Mouse (Mus musculus) CH12.LX (cell line): ENCODE measurements around the gene Ttll5. TPM values are rescaled to one million over a fixed set of nuclear protein-coding genes. Genes with fewer than 3 reads are reported as not detected.

Source experiments
- DNase-seq: peaks from one replicate; pipeline ENCODE4 v3.0.0-alpha.2; 2013; ENCODE audit errors: extremely low read depth
- H3K27ac ChIP-seq: 2 replicates; pipeline ENCODE4 v1.5.1; 2012; ENCODE audit warnings: low read depth, mild to moderate bottlenecking, control low read depth, moderate library complexity; ENCODE audit not compliant: insufficient read depth
- H3K27me3 ChIP-seq: replicated peaks from 2 replicates; pipeline ENCODE3; 2012; ENCODE audit warnings: inconsistent platforms
- H3K36me3 ChIP-seq, 2 experiments: replicated peaks in 1 of 2; 2 replicates each; pipeline versions ENCODE3 to v1.6.1; 2012; ENCODE audit warnings: inconsistent platforms in 1 of 2, low read length in 1 of 2, mild to moderate bottlenecking in 1 of 2, mixed read lengths in 1 of 2, moderate library complexity in 1 of 2; ENCODE audit not compliant: control insufficient read depth in 1 of 2, insufficient read depth in 1 of 2
- H3K4me1 ChIP-seq, 2 experiments: 2 replicates each; pipeline ENCODE4 v1.6.1; 2012; ENCODE audit warnings: inconsistent platforms in 1 of 2, moderate library complexity in 1 of 2; ENCODE audit not compliant: insufficient read depth in 2 of 2, control insufficient read depth in 1 of 2
- H3K4me2 ChIP-seq: 2 replicates; pipeline ENCODE4 v1.6.1; 2012; ENCODE audit warnings: low read depth, mild to moderate bottlenecking, control low read depth; ENCODE audit not compliant: poor library complexity, insufficient read depth, severe bottlenecking
- H3K4me3 ChIP-seq, 3 experiments: fragments of 150-350 bp in 1 of 3; sonication (generic) in 1 of 3; replicated peaks in 1 of 3; 2 replicates each; pipeline versions ENCODE3 to v1.5.1; 2011 to 2012; ENCODE audit warnings: low read depth in 2 of 3, low read length in 2 of 3, mild to moderate bottlenecking in 2 of 3, moderate library complexity in 2 of 3, control low read depth in 1 of 3, improper control_type of control experiment in 1 of 3, inconsistent platforms in 1 of 3, mixed read lengths in 1 of 3; ENCODE audit not compliant: poor library complexity in 1 of 3
- H3K79me2 ChIP-seq: replicated peaks from 2 replicates; pipeline ENCODE4 v1.6.1; 2012; ENCODE audit warnings: mild to moderate bottlenecking, moderate library complexity; ENCODE audit not compliant: control insufficient read depth, poor library complexity, insufficient read depth, severe bottlenecking; ENCODE audit errors: extremely low read depth
- H3K9ac ChIP-seq: 2 replicates; pipeline ENCODE4 v1.6.1; 2012; ENCODE audit warnings: low read depth, mild to moderate bottlenecking, control low read depth, moderate library complexity; ENCODE audit not compliant: insufficient read depth
- H3K9me3 ChIP-seq: replicated peaks from 2 replicates; pipeline ENCODE3; 2012; ENCODE audit warnings: low read length, inconsistent platforms, mixed read lengths
- CTCF ChIP-seq, 2 experiments: IDR thresholded peaks in 1 of 2; conservative IDR thresholded peaks in 1 of 2; 2 replicates each; pipeline ENCODE4 v1.5.1; 2011 to 2012; ENCODE audit warnings: low read depth in 2 of 2, low read length in 2 of 2, improper control_type of control experiment in 1 of 2, inconsistent platforms in 1 of 2, mild to moderate bottlenecking in 1 of 2, moderate library complexity in 1 of 2
- ELF1 ChIP-seq: IDR thresholded peaks from 2 replicates; pipeline ENCODE4 v1.6.1; 2014; ENCODE audit warnings: low read depth, mild to moderate bottlenecking, inconsistent platforms, low read length, improper control_type of control experiment
- EP300 ChIP-seq: IDR thresholded peaks from 2 replicates; pipeline ENCODE4 v1.6.1; 2011; ENCODE audit warnings: low read length, improper control_type of control experiment
- ETS1 ChIP-seq: conservative IDR thresholded peaks from 2 replicates; pipeline ENCODE4 v1.6.1; 2012; ENCODE audit warnings: low read depth, mild to moderate bottlenecking, inconsistent platforms, low read length, improper control_type of control experiment, moderate library complexity
- IRF4 ChIP-seq: IDR thresholded peaks from 2 replicates; pipeline ENCODE4 v1.6.1; 2014; ENCODE audit warnings: low read depth, mild to moderate bottlenecking, inconsistent platforms, low read length, improper control_type of control experiment
- JUN ChIP-seq: IDR thresholded peaks from 2 replicates; pipeline ENCODE4 v1.6.1; 2011; ENCODE audit warnings: low read depth, mild to moderate bottlenecking, low read length, improper control_type of control experiment, moderate library complexity; ENCODE audit not compliant: insufficient read depth
- JUND ChIP-seq: conservative IDR thresholded peaks from 2 replicates; pipeline ENCODE4 v1.6.1; 2011; ENCODE audit warnings: low read depth, low read length, improper control_type of control experiment
- KAT2A ChIP-seq: IDR thresholded peaks from 2 replicates; pipeline ENCODE4 v1.6.1; 2012; ENCODE audit warnings: low read length, improper control_type of control experiment, inconsistent platforms; ENCODE audit not compliant: insufficient replicate concordance
- MAFK ChIP-seq: IDR thresholded peaks from 2 replicates; pipeline ENCODE4 v1.6.1; 2011; ENCODE audit warnings: low read length, improper control_type of control experiment; ENCODE audit not compliant: insufficient replicate concordance
- MAZ ChIP-seq: IDR thresholded peaks from 2 replicates; pipeline ENCODE4 v1.6.1; 2012; ENCODE audit warnings: low read depth, mild to moderate bottlenecking, inconsistent platforms, low read length, improper control_type of control experiment, moderate library complexity
- MEF2A ChIP-seq: IDR thresholded peaks from 2 replicates; pipeline ENCODE4 v1.6.1; 2014; ENCODE audit warnings: low read depth, mild to moderate bottlenecking, inconsistent platforms, low read length, improper control_type of control experiment, borderline replicate concordance
- MXI1 ChIP-seq: IDR thresholded peaks from 2 replicates; pipeline ENCODE4 v1.6.1; 2011; ENCODE audit warnings: mild to moderate bottlenecking, low read depth, low read length, improper control_type of control experiment
- MYC ChIP-seq: IDR thresholded peaks from 2 replicates; pipeline ENCODE4 v1.6.1; 2011; ENCODE audit warnings: low read depth, mild to moderate bottlenecking, improper control_type of control experiment, low read length
- NELFE ChIP-seq: IDR thresholded peaks from 2 replicates; pipeline ENCODE4 v1.6.1; 2011; ENCODE audit warnings: low read depth, low read length, improper control_type of control experiment
- NRF1 ChIP-seq: IDR thresholded peaks from 2 replicates; pipeline ENCODE4 v1.6.1; 2014; ENCODE audit warnings: low read depth, mild to moderate bottlenecking, inconsistent platforms, low read length, improper control_type of control experiment, moderate library complexity
- POLR2A ChIP-seq: IDR thresholded peaks from 2 replicates; pipeline ENCODE4 v1.6.1; 2011; ENCODE audit warnings: low read depth, mild to moderate bottlenecking, improper control_type of control experiment, low read length
- POLR2AphosphoS2 ChIP-seq: IDR thresholded peaks from 2 replicates; pipeline ENCODE4 v1.6.1; 2011; ENCODE audit warnings: low read depth, low read length, improper control_type of control experiment
- SIN3A ChIP-seq: IDR thresholded peaks from 2 replicates; pipeline ENCODE4 v1.6.1; 2012; ENCODE audit warnings: low read length, improper control_type of control experiment, inconsistent platforms
- TBP ChIP-seq: conservative IDR thresholded peaks from 2 replicates; pipeline ENCODE4 v1.6.1; 2011; ENCODE audit warnings: low read depth, low read length, improper control_type of control experiment
- USF1 ChIP-seq: IDR thresholded peaks from 2 replicates; pipeline ENCODE4 v1.6.1; 2014; ENCODE audit warnings: low read depth, mild to moderate bottlenecking, inconsistent platforms, low read length, improper control_type of control experiment
- ZC3H11A ChIP-seq: IDR thresholded peaks from 2 replicates; pipeline ENCODE4 v1.6.1; 2012; ENCODE audit warnings: low read depth, mild to moderate bottlenecking, inconsistent platforms, low read length, improper control_type of control experiment
- ZKSCAN1 ChIP-seq: IDR thresholded peaks from 2 replicates; pipeline ENCODE4 v1.6.1; 2012; ENCODE audit warnings: low read depth, inconsistent platforms, low read length, improper control_type of control experiment, borderline replicate concordance
- ZMIZ1 ChIP-seq: IDR thresholded peaks from 2 replicates; pipeline ENCODE4 v1.6.1; 2012; ENCODE audit warnings: low read depth, mild to moderate bottlenecking, inconsistent platforms, low read length, improper control_type of control experiment
- dilution Hi-C: fragments of 300-500 bp; cut with MboI; formaldehyde crosslinking; loops from 2 replicates; pipeline ENCODE4 v1.14.3; 2020; ENCODE audit warnings: low sequenced_read_pairs; ENCODE audit not compliant: extremely low pct_unique_long_range_greater_than_20kb, extremely low pct_ligation_motif_present
- in situ Hi-C: fragments of 300-500 bp; cut with MboI; formaldehyde crosslinking; loops from 3 replicates; pipeline ENCODE4 v1.14.3; 2019; ENCODE audit warnings: low sequenced_read_pairs, low pct_ligation_motif_present, low pct_unique_long_range_greater_than_20kb, mixed read lengths
- polyA plus RNA-seq: library from polyadenylated mRNA; unstranded; fragments of >175 nt; gene quantifications from 2 replicates; pipeline ENCODE4 v1.2.1, GENCODE M21; 2012; ENCODE audit warnings: low read depth; ENCODE audit not compliant: insufficient read length
- total RNA-seq, 2 experiments: library from RNA; depleted of rRNA; stranded (reverse); fragments of 300-350 nt in 1 of 2; fragments of >200 nt in 1 of 2; gene quantifications; 2 replicates each; pipeline ENCODE4 v1.2.3; 2012 to 2014

The Ttll5 gene
- total and polyA plus RNA-seq, 3 experiments = 5.7 to 14.0 (median 8.7) TPM

DNA sequence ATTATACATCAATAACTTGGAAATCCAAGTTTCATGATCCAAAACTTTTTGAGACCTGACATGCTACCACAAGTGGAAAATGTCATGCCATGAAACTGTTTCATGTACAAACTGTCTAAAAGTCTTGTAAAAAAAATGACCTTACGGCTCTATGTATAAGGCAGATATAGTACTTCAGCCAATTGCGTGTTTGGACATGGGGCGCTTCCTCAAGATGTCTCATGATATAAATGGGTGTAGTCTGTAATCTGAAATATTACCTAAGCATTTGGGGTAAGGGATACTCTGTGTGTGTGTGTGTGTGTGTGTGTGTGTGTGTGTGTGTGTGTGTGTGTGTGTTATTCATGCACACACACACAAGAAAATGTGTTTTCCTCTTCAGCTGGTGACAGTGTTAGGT is 180.2 kb downstream of the Ttll5 start:
- dilution Hi-C loops (no loop called here), in situ Hi-C loops (no loop called here)
- no peak overlapping the region for H3K27ac ChIP-seq
- no peak overlapping the region for H3K9ac ChIP-seq
- no peak overlapping the region for H3K4me2 ChIP-seq
- no peaks in the 10 kb centered on the region for H3K27me3 ChIP-seq
- H3K36me3 ChIP-seq = peaks cover 0 to 12% of the 10 kb centered on the region in 2 experiments
- no peaks in the 10 kb centered on the region for H3K79me2 ChIP-seq
- no peak for DNase-seq
- TF ChIP-seq MYC (no peak), MAZ (no peak), MEF2A (no peak), MAFK (no peak), CTCF (conservative IDR thresholded peaks at IDR 0.05 in 1 of 2, IDR thresholded peaks at IDR 0.05 in 1 of 2; ENCODE audit: low read depth in 2 of 2, low read length in 2 of 2) (no peak), KAT2A (no peak), ZMIZ1 (no peak), ZC3H11A (no peak), JUND (no peak), EP300 (no peak), ETS1 (no peak), USF1 (no peak), TBP (no peak), IRF4 (no peak), SIN3A (no peak), NELFE (no peak)
- no peaks in the 10 kb centered on the region for H3K9me3 ChIP-seq
- H3K4me1 ChIP-seq = peaks cover 5 to 19% of the 10 kb centered on the region in 2 experiments
- H3K4me3 ChIP-seq = no peak overlapping the region

- Histone ChIP-seq H3K4me2 (no peak overlapping the region), H3K79me2 (no peaks in the 10 kb centered on the region), H3K9ac (no peak overlapping the region), H3K27ac (no peak overlapping the region), H3K9me3 (no peaks in the 10 kb centered on the region), H3K27me3 (no peaks in the 10 kb centered on the region), H3K36me3 (peaks cover 0 to 5% of the 10 kb centered on the region in 2 experiments), H3K4me3 (no peak overlapping the region), H3K4me1 (peaks cover 5 to 19% of the 10 kb centered on the region in 2 experiments)
- dilution Hi-C loops (no loop called here), in situ Hi-C loops (no loop called here)
- TF ChIP-seq CTCF (conservative IDR thresholded peaks at IDR 0.05 in 1 of 2, IDR thresholded peaks at IDR 0.05 in 1 of 2; ENCODE audit: low read depth in 2 of 2, low read length in 2 of 2) (no peak), JUN (no peak), POLR2A (no peak), KAT2A (no peak), MXI1 (no peak), POLR2AphosphoS2 (no peak), USF1 (no peak), MAFK (no peak), IRF4 (no peak), NELFE (no peak), ELF1 (no peak), ZKSCAN1 (no peak), NRF1 (no peak)
- DNase-seq = no peak
Measured at GRCm38 (mm10) chr12:86007377-86007776, 182.9 kb downstream of the Ttll5 start.
